Mouse (Mus musculus) cerebellum, adult 9-10 months (tissue): ENCODE data around the gene Crtc3.

Experiments
- DNase-seq: peaks from one replicate; pipeline ENCODE4 v3.0.0; 2022

Gene Crtc3

DNA sequence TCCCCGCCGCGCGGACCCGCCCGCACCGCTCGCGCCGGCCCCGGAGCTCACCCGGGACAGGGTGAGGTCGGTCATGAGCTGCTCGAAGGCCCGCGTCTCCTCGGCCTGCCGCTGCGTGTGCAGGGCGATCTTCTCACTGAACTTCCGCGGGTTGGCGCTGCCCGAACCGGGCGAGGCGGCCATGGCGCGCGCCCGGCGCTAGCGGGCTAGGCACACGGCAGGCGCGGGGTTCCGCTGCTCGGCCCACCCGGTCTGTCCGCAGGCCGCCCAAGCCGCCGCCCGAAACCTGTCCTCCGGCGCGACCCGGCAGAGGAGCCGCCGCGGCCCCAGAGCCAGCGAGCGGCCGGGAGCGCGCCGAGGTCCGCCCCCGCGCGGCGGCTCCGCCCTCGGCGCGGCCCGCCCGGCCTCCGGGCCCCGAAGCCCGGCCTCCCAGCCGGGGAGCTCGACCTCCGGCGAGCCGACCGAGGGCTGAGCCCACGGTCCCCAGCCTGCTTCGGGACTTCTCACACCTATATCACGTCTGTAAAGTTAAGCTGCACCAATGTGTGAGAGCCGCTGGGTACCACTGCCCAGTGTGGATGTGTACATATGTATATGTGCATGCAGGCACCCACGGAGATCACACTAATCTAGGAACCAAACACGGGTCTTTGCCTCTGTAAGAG, at the start of gene Crtc3:
Gene Crtc3 (minus strand): TSS at position 322 of the 665 bp plus-strand sequence.
- peak; percentile 71 for DNase-seq

- no peak for DNase-seq
Measured at GRCm38 (mm10) chr7:80736199-80736598, 47.5 kb upstream of the Crtc3 start.

- DNase-seq: no peak
Measured at GRCm38 (mm10) chr7:80732986-80733385, 44.3 kb upstream of the Crtc3 start.

DNA sequence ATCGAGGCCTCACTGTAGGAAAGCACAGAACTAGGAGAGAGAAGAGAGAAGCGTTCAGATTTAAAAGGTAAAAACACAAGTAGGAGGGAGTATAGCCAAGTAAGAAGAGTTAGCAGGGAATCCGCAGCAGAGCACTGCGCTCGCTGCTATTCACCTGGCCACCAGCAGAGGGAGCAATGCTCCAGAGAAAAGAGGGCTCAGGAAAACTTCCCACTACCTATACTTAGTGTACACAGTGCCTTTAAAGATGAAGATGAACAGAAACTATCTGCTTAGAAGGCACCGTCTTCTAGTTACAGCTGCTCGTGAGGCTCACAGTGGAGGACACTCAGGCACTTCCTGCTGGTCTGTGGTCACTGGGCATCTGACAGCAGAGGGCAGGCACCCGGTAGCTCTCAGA, 41.0 kb upstream of the Crtc3 start:
- peak; percentile 68 for DNase-seq

- no peak for DNase-seq
Measured at GRCm38 (mm10) chr7:80721041-80721440, 32.4 kb upstream of the Crtc3 start.

DNA sequence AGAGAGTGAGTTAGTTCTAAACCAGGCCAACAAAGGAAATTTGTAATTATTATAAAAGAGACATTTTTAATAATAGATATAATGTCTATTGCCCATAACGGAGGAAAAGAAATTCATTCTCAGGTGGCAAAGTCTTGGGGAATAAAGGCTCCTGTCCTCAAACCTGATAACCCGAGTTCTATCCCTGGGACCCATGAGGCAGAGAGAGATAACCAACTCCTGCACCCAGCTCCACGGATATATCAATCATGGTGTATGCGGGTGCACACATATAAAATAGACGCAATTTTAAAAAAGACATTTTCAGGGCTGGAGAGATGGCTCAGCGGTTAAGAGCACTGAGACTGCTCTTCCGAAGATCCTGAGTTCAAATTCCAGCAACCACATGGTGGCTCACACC, 30.9 kb upstream of the Crtc3 start:
- no peak for DNase-seq

DNA sequence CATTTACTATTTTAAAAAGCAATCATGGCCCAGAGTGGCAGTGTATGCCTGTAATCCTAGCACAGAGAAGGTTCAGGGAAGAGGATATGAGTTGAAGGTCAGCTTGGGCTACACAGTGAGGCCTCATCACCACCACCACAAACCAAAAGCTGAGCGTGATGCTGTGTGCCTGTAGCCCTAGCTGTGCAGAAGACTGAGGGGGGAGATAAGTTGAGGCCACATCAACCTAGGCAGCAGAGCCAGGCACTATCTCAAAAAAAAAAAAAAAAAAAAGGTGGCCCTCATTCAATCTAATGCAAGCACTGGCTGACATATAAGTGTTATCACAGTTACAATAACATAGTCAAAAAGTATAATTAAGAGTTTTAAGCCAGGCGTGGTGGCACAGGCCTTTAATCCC, 30.4 kb upstream of the Crtc3 start:
- no peak for DNase-seq

DNA sequence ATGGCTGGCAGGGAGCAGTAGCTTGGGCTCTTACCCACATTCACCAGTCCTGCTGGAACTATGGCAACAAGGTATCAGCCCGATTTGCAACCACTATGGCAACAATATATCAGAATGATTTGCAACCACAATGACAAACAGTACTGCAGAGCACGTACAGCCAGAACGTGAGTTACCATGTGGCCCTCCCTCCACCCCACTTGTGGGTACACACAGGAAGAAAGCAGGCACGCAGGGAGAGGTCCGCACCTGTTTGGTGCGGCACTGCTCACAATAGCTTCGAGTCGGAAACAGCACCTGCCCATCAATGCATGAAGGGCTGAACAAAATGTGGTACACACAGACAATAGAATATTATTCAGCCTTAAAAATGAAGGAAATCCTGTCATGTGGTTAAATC, 29.8 kb upstream of the Crtc3 start:
- DNase-seq: no peak

- DNase-seq: no peak
Measured at GRCm38 (mm10) chr7:80716758-80717157, 28.1 kb upstream of the Crtc3 start.

DNA sequence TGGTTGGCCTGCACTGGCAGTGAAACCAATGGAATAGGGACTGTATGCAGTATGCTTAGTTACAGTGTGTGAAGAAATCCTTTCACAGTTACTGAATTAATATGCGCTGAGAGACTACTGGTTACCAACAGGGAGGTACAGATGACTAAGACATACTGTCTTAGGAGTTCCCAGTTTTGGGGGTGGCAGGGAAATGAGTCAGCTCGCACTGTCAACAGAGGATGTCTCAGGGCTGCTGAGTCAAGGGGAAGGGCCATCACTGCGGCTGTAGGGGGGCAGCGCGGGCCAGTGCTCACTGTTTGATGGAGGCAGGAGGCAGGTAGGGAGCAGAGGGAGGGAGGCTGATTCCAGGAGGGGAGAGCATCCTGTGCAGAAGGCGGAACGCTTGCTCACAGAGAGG, 26.6 kb upstream of the Crtc3 start:
- no peak for DNase-seq

- no peak for DNase-seq
Measured at GRCm38 (mm10) chr7:80711496-80711895, 22.8 kb upstream of the Crtc3 start.

- DNase-seq: no peak
Measured at GRCm38 (mm10) chr7:80710333-80710732, 21.7 kb upstream of the Crtc3 start.

DNA sequence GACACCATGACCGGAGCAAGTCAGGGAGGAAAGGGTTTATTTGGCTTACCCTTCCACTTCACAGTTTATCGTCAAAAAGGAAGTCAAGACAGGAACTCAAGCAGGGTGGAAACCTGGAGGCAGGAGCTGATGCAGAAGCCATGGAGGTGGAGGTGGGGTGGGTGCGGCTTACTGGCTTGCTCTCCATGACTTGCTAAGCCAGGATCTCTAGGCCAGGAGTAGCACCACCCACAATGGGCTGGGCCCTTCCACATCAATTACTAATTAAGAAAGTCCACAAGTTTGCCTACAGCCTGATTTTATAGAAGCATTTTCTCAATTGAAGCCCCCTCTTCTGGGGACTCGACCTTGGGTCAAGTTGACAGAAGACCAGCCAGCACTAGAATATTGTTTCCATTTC, 15.4 kb upstream of the Crtc3 start:
- no peak for DNase-seq

- no peak for DNase-seq
Measured at GRCm38 (mm10) chr7:80702510-80702909, 13.8 kb upstream of the Crtc3 start.

- DNase-seq: no peak
Measured at GRCm38 (mm10) chr7:80699709-80700108, 11.0 kb upstream of the Crtc3 start.

GRCm38 (mm10) chr7:80698940-80699339, 10.3 kb upstream of the Crtc3 start:
- DNase-seq: no peak

DNA sequence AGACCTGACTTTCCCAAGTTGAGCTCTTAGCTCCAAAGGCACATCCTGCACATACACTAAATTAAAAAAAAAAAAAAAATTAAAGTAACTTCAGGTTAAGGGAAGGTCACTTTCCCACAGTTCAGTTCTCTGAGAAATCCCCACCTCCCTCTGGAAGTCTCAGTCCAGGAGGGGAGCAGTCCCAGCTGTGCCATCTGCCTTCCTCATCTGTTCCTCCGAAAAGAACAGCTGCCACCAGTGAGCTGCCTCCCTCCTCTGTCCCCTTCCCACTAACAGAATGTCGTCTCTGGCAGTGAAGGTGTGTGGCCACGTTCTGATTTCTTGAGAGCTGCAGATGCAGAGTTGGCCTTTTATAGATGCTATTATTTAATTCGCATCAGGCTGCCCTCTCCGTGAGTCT, 9.2 kb upstream of the Crtc3 start:
- no peak for DNase-seq

DNA sequence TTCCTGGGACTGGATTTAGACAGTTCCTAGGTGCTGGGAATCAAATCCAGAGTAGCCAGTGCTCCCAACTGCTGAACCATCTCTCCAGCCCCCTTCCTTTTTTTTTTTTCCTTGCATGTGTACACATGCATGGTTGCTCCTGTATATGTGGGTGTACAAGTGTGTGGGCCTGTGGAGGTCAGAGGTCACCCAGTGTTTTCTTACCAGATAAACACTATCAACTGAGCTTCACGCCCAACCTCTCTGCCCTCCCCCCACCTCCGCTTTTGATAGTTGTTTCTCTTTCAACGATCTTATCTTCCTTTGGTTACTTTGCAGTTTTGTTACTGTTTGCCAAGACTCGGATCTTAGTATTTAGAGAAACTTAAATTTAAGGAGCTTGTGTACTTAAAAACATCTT, 8.2 kb upstream of the Crtc3 start:
- no peak for DNase-seq

DNA sequence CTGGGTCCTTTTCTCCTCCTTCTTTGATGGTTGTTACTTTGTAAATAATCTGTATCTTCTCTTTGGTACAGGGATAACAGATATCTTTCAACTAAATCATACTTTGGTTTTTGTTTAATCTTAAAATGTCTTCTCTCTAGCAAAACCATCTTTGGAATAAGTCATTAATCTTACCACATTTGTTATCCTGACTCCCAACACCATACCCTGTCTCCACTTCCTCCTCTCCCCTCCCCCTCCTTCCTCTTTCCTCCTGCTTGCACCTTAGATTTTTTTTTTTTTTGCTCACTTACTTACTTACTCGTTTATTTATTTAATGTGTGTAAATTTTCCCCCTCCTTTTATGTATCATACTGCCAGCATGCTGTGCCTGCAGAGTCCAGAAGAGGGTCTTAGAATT, 7.7 kb upstream of the Crtc3 start:
- DNase-seq: no peak

DNA sequence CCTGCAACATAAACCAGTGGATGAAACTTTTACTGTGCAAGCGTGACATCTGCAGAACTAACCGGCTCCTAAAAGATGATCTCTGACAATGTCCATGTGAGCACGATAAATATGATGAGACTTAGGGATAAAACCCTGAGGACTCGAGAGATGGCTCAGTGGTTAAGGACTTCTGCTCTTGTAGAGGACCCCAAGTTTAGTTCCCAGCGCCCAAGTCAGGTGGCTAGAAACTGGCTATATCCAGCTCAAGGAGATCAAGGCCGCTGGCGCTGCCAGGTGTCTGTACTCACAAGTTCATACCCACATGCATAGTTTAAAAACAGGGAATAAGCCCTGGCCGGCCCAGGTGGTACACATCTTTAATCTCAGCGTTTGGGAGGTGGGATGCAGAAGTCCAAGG, 3.8 kb upstream of the Crtc3 start:
- DNase-seq: no peak

DNA sequence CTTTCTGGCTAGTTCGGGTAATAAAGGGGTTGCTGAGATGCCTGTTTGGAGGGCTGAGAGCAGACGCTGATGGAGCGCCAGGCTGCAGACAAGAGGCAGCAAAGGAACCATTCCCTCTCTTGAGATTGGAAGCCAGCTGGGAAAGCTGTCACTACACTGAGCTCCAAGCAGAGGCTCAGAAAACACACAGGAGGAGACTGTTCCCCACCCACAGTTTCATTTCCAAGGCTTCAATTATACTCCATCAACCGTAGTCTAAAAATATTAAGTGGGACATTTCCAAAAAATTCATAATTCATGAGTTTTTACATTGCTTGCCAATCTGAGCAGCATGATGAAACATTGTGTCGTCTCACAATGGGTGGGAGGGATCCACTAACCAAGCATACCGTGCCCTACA, 2.5 kb upstream of the Crtc3 start:
- no peak for DNase-seq

GRCm38 (mm10) chr7:80689221-80689591, 529 bp upstream of the Crtc3 start:
- no peak for DNase-seq

DNA sequence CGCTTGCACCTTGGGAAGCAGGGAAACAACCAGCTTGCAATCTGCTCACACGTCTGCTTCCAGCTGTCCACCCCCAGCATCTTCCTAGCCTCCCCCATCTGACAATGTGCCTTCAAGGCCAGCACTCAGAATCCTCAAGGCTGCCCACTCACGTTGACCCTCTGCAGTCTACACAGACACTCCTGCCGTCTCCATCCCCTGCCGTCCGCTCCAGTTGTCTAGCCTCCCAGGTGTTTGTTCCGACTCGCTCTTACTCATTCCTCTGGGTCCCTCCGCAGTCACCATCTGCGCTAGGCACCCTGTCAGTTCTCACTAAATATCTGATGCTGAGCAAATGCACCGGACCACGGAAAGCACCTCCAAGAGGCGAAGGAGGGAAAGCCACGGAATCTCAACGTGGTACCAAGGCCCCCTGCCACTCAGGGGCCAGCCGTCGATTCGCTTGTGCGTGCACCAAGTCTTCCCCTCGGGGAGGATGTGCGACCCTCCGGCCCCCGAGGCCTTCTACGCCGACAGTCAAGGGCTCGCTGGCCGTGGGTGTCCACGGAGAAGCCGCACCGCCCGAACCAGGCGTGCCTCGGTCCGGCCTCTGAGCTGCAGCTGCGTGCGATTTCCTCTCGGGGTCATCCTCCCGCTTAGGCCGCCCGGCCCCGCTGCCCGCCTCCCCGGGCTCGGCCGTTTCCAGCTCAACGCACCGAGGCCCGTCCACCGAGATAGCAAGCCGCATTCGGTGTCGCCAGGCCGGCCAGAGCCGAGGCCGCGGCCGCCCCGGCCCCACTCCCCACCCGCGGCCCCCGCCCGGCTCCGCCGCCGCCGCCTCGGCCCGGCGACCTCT, 739 bp downstream of the Crtc3 start:
- peak; percentile 79 for DNase-seq

DNA sequence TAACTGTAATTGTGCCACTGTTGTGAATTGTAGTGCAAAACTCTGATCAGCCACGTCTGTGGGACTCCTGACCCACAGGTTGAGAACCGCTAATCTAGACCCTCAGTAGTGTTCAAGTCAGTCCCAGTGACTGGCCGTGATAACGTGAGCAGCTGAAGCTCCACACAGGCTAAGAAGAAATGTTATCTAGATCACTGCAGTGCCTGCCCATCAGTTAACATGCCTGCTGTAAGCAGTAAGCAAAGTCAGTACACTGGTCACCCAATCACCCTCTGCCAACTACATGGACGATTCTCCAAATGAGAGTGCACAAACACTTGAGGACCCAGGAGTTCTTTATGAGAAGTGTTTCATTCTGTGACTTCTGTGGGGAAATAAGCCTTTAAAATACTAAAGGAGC, 3.0 kb downstream of the Crtc3 start:
- DNase-seq: peak; percentile 25

DNA sequence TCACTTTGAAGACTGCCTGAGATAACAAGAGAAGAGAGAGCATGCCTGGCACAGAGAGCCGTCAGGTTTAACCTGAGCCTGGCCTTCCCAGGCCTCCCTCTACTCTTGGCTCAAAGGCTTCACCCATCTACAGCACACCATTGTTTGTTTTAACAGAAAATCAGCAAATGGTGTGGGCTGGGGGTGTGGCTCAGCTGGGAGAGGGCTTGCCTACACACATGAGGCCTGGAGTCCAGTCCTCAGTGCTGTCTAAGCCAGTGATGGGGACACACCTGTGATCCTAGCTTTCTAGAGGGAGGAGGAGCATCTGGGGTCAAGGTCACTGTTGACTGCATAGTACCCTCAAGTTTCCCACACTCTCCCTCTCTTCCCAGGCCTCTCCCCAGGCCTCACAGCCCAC, 6.0 kb downstream of the Crtc3 start:
- peak; percentile 23 for DNase-seq
